Mouse (Mus musculus): ENCODE data around the gene Scgb1a1. TPM values are rescaled to one million over a fixed set of nuclear protein-coding genes. Genes with fewer than 3 reads are reported as not detected.
"Not testable (repeated sequence)": the region's sequence is repeated elsewhere in the genome, so short reads cannot be mapped to it uniquely, and the experiment has no call there.

Scgb1a1 gene
- polyA plus RNA-seq, 1 experiment, result not detected

DNA sequence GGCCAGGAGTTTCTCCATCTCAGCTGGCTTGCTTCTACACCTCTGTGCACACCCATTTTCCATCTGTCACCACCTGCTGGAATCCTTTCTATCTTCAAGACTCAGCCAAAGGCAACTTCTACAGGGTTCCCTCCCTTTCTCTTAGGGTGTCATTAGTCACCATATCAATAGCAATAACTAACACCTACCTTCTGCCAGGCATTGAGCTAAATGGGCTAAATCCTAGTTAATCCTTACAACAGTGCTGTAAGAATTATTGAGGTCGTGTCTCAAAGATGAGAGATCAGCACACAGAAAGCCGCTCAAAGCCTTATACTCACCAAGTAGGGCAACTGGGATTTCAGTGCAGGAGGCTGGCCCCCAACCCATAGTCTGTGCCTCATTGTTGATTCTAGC lies 13.3 kb upstream of the Scgb1a1 start:
- H3K4me1 ChIP-seq (ENCODE audit: control insufficient read depth, insufficient read depth, low read length), result 0 out of 2 replicates have a peak, but pooled peaks cover 5% of the 10 kb centered on the region
- no peak overlapping the region for H3K27ac ChIP-seq (ENCODE audit: insufficient read depth, low read length)
- TF ChIP-seq CTCF (IDR thresholded peaks at IDR 0.05; ENCODE audit: borderline replicate concordance, insufficient read depth, low read length) (no peak), POLR2A (IDR thresholded peaks at IDR 0.05; ENCODE audit: low read depth, low read length) (no peak)
- no peak overlapping the region for H3K4me3 ChIP-seq (ENCODE audit: insufficient read depth, low read length)

GRCm38 (mm10) chr19:9100297-9101061 lies 12.7 kb upstream of the Scgb1a1 start:
- H3K4me1 ChIP-seq (ENCODE audit: control insufficient read depth, insufficient read depth, low read length), result no peaks in the 10 kb centered on the region
- TF ChIP-seq CTCF (IDR thresholded peaks at IDR 0.05; ENCODE audit: borderline replicate concordance, insufficient read depth, low read length) (no peak), POLR2A (IDR thresholded peaks at IDR 0.05; ENCODE audit: low read depth, low read length) (no peak)
- no peak overlapping the region for H3K27ac ChIP-seq (ENCODE audit: insufficient read depth, low read length)
- H3K4me3 ChIP-seq (ENCODE audit: insufficient read depth, low read length), result no peak overlapping the region

- no peak overlapping the region for H3K4me3 ChIP-seq (ENCODE audit: insufficient read depth, low read length)
- no peak for TF ChIP-seq CTCF (IDR thresholded peaks at IDR 0.05; ENCODE audit: borderline replicate concordance, insufficient read depth, low read length)
These were observed 12.0 kb upstream of the Scgb1a1 start for GRCm38 (mm10) chr19:9099751-9100150.

DNA sequence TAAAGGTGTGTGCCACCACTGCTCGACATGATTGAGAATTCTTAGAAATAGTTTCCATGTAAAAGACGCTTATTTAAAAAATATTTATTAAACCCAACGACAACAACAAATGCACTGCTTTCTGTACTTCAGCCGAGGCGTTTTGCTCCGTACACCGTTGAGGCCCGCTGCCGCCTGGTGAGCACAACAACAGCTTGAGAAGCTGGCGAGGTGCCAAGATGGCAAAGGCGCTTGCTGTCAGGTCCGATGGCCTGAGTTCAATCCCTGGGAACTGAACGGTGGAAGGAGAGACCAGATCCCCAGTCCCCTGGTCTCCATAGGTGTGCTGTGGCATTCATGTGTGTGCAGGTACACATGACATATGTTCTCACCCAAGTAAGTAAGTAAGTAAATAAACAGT lies 9.7 kb upstream of the Scgb1a1 start:
- no peak for TF ChIP-seq CTCF (IDR thresholded peaks at IDR 0.05; ENCODE audit: borderline replicate concordance, insufficient read depth, low read length)
- TF ChIP-seq POLR2A (IDR thresholded peaks at IDR 0.05; ENCODE audit: low read depth, low read length), result no peak
- no peaks in the 10 kb centered on the region for H3K4me1 ChIP-seq (ENCODE audit: control insufficient read depth, insufficient read depth, low read length)

More at GRCm38 (mm10) chr19:9099751-9100150, 12.0 kb upstream of the Scgb1a1 start:
- H3K4me1 ChIP-seq (ENCODE audit: control insufficient read depth, insufficient read depth, low read length), result no peaks in the 10 kb centered on the region
- H3K27ac ChIP-seq (ENCODE audit: insufficient read depth, low read length), result no peak overlapping the region

DNA sequence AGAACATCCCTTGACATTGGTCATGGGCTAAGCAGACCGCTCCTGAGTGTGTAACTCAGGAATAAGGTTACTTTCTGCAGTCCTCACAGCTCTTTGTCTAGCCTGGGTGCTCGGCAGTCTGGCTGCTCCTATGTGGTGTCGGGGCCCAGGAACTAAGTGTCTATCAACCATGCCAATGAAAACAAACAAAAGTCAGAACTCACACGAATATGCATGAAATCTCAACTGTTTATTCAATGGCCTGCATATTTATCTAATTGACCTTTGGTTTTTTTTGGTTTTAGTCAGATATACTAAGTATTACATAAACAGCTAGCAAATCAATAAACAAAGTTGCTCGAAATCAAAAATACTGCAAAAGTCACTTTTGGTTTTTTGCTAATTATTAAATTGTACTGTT lies 7.4 kb upstream of the Scgb1a1 start:
- H3K27ac ChIP-seq (ENCODE audit: insufficient read depth, low read length), result no peak overlapping the region
- H3K4me3 ChIP-seq (ENCODE audit: insufficient read depth, low read length), result no peak overlapping the region
- no peaks in the 10 kb centered on the region for H3K4me1 ChIP-seq (ENCODE audit: control insufficient read depth, insufficient read depth, low read length)
- TF ChIP-seq POLR2A (IDR thresholded peaks at IDR 0.05; ENCODE audit: low read depth, low read length) (no peak), CTCF (IDR thresholded peaks at IDR 0.05; ENCODE audit: borderline replicate concordance, insufficient read depth, low read length) (no peak)

More for the DNA sequence above, 9.7 kb upstream of the Scgb1a1 start:
- H3K27ac ChIP-seq (ENCODE audit: insufficient read depth, low read length), result no peak overlapping the region
- no peak overlapping the region for H3K4me3 ChIP-seq (ENCODE audit: insufficient read depth, low read length)

DNA sequence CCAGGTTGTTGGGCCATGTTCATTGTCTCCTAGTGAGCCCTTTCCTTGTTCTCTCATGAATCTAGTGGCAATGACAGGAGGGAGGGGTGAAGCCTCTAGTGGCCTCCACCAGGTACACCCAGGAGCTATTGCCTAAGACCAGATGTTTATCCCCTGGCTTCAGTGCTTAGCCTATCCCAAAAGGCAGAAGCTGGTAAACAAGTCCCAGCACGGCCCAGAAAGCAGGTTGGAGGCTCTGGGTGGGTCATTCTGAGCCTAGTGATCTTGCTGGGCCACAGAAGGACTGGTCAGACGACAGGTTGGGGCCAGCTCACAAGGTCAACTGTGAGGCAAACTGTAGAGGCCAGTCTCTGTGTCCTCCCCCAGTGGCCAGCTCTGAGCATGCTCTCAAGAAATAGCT lies 3.0 kb upstream of the Scgb1a1 start:
- H3K4me1 ChIP-seq (ENCODE audit: control insufficient read depth, insufficient read depth, low read length), result no peaks in the 10 kb centered on the region
- no peak overlapping the region for H3K4me3 ChIP-seq (ENCODE audit: insufficient read depth, low read length)
- H3K27ac ChIP-seq (ENCODE audit: insufficient read depth, low read length), result no peak overlapping the region
- TF ChIP-seq POLR2A (IDR thresholded peaks at IDR 0.05; ENCODE audit: low read depth, low read length) (no peak), CTCF (IDR thresholded peaks at IDR 0.05; ENCODE audit: borderline replicate concordance, insufficient read depth, low read length) (no peak)

- no peak overlapping the region for H3K27ac ChIP-seq (ENCODE audit: insufficient read depth, low read length)
- TF ChIP-seq CTCF (IDR thresholded peaks at IDR 0.05; ENCODE audit: borderline replicate concordance, insufficient read depth, low read length), result no peak
- no peak overlapping the region for H3K4me3 ChIP-seq (ENCODE audit: insufficient read depth, low read length)
- no peaks in the 10 kb centered on the region for H3K4me1 ChIP-seq (ENCODE audit: control insufficient read depth, insufficient read depth, low read length)
These were observed 2.4 kb upstream of the Scgb1a1 start for GRCm38 (mm10) chr19:9090191-9090590.

GRCm38 (mm10) chr19:9083892-9084291 lies 3.9 kb downstream of the Scgb1a1 start:
- not testable (repeated sequence) for H3K4me3 ChIP-seq (ENCODE audit: insufficient read depth, low read length); H3K27ac ChIP-seq (ENCODE audit: insufficient read depth, low read length)
- H3K4me1 ChIP-seq (ENCODE audit: control insufficient read depth, insufficient read depth, low read length), result peaks cover 18% of the 10 kb centered on the region

DNA sequence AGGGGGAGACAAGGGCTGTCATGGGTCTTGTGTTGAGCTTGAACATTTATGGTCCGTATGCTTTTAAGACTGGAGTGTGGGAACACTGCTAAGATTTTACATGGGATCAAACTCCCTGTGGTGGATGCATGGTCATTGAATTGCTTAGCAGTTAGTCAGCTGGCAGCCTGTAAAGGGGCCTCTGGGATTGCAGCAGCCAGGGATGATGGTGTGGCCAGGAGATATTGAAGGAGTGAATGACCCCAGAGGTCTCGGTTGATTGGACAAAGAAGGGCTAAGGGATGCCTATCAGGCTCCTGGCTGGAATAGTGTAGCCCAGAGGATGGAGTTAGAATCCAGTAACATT lies 4.8 kb downstream of the Scgb1a1 start:
- no peak overlapping the region for H3K4me3 ChIP-seq (ENCODE audit: insufficient read depth, low read length)
- peaks cover 18% of the 10 kb centered on the region for H3K4me1 ChIP-seq (ENCODE audit: control insufficient read depth, insufficient read depth, low read length)
- peak overlapping the region; percentile 63 for H3K27ac ChIP-seq (ENCODE audit: insufficient read depth, low read length)
- no peak for TF ChIP-seq CTCF (IDR thresholded peaks at IDR 0.05; ENCODE audit: borderline replicate concordance, insufficient read depth, low read length)
- TF ChIP-seq POLR2A (IDR thresholded peaks at IDR 0.05; ENCODE audit: low read depth, low read length), result no peak

DNA sequence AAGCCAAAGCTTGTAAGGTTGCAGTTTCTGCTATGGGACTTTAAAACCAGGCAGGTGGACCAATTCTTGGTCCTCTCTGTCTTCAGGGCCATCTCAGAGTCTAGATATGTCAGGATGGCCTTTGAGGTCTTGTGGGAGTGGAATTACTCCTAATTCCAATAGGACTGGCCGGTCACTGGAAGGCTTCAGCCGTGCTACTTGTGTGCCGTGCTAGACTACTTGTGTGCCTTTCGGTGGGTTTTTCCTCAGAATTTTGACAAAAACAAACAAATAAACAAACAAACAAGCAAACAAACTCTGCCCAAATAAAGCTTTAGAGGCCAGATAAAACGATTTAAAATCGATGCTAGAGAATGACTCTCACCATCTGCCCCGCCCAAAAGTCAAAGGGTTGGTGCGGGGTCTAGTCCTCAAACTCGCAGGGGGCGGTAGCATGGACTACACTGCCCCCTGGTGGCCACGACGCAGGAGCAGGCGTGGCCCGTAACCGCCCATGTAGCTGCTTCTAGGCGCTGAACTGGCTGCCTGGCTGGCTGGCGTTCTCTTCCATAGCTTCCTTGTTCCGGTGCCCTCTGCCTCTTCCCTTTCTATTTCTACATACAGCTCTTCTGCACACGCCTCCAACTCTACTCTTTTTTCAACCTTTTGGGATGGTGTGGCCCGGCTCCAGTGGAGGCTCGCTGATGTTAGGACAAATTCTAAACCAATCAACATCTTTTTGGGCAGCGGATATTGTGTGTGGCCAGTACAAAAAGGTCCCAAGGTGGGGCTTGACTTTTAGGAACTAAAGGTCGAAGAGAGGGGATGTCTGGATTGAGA lies 5.4 kb downstream of the Scgb1a1 start:
- peak overlapping the region; percentile 65 for H3K27ac ChIP-seq (ENCODE audit: insufficient read depth, low read length)
- TF ChIP-seq POLR2A (IDR thresholded peaks at IDR 0.05; ENCODE audit: low read depth, low read length) (no peak), CTCF (IDR thresholded peaks at IDR 0.05; ENCODE audit: borderline replicate concordance, insufficient read depth, low read length) (peak; percentile 81)
- H3K4me1 ChIP-seq (ENCODE audit: control insufficient read depth, insufficient read depth, low read length), result peaks cover 20% of the 10 kb centered on the region
- H3K4me3 ChIP-seq (ENCODE audit: insufficient read depth, low read length), result no peak overlapping the region

All from embryonic fibroblast, embryonic 13.5 days (primary cell).